Mouse (Mus musculus): ENCODE data around the gene Ctnnd2.

GRCm38 (mm10) chr15:30480676-30481075 is 308.3 kb downstream of the Ctnnd2 start:
- TF ChIP-seq POLR2A (IDR thresholded peaks at IDR 0.05; ENCODE audit: low read depth, low read length) (no peak), CTCF (conservative IDR thresholded peaks at IDR 0.05; ENCODE audit: insufficient read depth, insufficient read length, low read depth, low read length) (no peak)
